Mouse (Mus musculus): ENCODE results near the gene Bcl6b. TPM values are rescaled to one million over a fixed set of nuclear protein-coding genes. Genes with fewer than 3 reads are reported as not detected.

Bcl6b gene
- 10 to 100 TPM; 47.0 to 53.6 TPM for total RNA-seq (2021)

DNA sequence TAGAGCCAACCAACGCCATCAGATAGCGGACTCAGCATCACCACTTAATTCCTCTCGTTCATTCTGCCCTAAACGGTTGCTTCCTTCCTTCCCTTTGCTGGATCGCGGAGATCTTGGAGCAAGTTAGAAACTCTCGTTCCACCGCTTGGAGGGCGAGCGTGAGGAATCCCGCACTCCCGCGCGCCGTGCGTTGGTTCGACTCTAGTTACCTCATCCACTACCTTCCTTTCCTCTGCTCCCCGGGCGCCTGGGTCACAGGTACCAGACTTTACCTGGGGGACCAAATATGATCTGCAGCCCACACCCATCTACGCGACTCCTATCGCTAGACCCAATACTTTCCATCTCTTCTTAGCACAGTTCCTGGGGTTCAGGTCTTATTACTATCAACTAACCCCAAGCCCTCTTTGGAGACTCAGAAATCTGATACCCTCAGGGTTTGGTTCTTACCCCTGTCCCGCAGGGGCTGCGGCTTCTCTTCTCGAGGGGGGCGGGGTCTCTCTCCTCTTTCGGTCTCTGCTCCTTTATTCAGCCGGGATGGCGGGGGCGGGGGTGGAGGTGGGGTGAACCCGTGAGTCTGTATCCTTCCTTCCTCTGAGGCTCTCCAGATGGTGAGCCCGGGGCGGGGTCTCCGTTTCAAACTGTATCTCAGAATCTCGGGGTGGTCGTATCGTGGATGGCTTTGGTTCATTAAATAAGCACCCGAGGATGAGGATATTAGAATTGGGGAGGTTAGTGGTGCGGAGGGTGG is at the start of gene Bcl6b:
Gene Bcl6b, minus strand, starts transcription at position 539 of the 751 bp plus-strand sequence.
- DNase-seq = peak; percentile 69

DNA sequence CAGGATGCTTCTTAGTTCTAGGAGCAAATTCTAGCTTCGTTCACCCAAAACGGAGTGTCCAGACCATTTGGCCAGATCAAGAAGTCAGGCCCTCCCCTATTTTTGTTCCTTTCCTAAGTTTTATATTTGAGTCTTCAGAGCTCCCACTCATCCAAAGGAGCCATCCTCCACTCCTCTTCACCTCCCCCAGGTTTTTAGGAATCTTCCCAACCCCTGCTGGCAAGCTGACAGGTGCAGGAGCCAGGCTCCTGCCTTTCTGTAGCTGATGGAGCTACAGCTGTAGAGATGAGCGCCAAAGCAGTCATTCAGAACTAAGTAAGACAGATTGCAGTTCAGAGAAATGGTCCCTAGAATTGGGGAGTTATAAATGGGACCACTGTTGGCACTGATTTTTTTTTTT is 49.4 kb upstream of the Bcl6b start:
- no peak for DNase-seq

- DNase-seq = no peak
Observed at GRCm38 (mm10) chr11:70271641-70272040, 42.0 kb upstream of the Bcl6b start.

DNA sequence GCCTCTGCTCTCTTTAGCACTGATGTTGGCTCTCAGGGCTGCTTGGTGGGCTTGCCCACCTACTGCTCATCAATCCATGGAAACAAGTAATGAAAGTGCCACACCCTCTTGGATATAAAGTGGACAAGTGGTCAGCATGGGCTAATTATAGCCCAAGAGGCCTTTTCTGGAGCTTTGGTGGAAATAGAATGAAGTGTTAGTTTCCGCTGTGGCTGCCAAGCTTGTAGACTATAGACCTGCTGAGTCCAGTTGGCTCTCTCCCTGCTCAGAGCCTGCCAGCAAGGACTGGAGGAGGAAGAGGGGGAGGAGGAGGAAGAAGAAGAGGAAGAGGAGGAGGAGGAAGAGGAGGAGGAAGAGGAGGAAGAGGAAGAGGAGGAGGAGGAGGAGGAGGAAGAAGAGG is 36.8 kb upstream of the Bcl6b start:
- DNase-seq = peak; percentile 69

DNA sequence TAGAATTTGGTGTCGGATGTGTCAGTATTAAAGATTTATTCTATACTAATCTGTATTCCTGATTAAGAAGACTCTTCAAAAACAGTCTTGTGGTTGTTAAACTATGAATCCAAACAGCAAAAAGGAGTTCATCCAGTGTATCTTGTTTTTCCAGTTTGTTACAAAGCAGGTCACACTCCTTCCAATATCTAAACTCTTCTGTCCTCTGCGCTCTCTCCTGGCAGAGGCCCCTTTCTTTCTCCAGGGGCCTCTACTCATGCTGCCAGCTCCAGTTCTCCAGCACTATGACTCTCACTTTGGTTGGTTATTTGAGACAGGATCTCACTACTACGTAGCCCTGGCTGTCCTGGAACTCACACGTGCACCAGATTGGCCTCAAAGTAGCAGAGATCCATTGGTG is 36.2 kb upstream of the Bcl6b start:
- no peak for DNase-seq

DNA sequence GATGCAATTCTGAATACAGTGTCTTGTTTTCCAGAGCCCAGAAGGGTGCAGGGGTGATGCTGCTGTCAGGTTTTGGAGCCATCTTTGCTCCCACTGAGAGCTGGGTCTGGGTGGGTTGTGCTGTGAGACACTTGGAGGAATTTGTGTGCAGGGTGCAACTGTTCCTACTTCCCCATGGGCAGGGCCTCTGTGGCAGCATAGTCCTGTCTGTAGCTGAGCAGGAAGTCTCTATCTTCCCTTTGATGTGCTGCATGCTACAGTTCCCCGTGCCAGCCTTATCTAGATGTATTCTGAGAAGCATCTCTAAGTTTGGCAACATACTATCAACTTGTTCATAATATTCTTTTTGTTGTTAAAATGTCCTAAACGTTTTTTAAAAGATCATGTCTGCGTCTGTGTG is 35.7 kb upstream of the Bcl6b start:
- no peak for DNase-seq

GRCm38 (mm10) chr11:70259035-70259434 is 29.4 kb upstream of the Bcl6b start:
- no peak for DNase-seq

- peak; percentile 64 for DNase-seq
Observed at GRCm38 (mm10) chr11:70254931-70255531, 25.4 kb upstream of the Bcl6b start, which contains the start of gene Alox12. Gene Alox12 (minus strand): TSS chr11:70255353.

- DNase-seq = no peak
Observed at GRCm38 (mm10) chr11:70254337-70254736, 24.7 kb upstream of the Bcl6b start.

GRCm38 (mm10) chr11:70251853-70252252 is 22.3 kb upstream of the Bcl6b start:
- DNase-seq = no peak

- no peak for DNase-seq
Observed at GRCm38 (mm10) chr11:70250150-70250549, 20.6 kb upstream of the Bcl6b start.

- peak; percentile 83 for DNase-seq
Observed at GRCm38 (mm10) chr11:70247136-70247845, 17.7 kb upstream of the Bcl6b start.

DNA sequence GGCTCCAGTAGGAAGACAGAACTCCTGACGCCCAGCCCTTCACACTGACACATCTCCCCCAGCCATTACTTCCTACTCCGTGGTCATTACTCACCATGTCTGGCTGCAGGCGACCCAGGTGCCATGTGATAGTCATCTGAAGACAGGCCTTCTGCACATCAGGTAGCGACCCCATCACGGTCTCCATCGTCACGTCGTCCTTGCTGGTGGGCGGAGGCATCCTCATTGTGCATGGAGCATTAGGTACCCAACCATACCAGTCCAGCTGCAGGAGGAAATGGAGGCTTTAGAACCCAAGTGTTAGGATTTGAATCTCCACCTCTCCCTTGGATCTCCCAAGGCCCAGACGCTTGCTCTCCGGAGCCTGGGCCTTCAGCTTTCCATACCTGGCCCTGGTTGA is 13.0 kb upstream of the Bcl6b start:
- no peak for DNase-seq

- peak; percentile 78 for DNase-seq
Observed at GRCm38 (mm10) chr11:70239541-70240279, 10.1 kb upstream of the Bcl6b start, which contains the start of the genes Gm21988 and Rnasek. Gene Gm21988 (minus strand): TSS chr11:70239830. Gene Rnasek (minus strand): TSS chr11:70239842.

GRCm38 (mm10) chr11:70238591-70239440 is 9.2 kb upstream of the Bcl6b start:
- no peak for DNase-seq

DNA sequence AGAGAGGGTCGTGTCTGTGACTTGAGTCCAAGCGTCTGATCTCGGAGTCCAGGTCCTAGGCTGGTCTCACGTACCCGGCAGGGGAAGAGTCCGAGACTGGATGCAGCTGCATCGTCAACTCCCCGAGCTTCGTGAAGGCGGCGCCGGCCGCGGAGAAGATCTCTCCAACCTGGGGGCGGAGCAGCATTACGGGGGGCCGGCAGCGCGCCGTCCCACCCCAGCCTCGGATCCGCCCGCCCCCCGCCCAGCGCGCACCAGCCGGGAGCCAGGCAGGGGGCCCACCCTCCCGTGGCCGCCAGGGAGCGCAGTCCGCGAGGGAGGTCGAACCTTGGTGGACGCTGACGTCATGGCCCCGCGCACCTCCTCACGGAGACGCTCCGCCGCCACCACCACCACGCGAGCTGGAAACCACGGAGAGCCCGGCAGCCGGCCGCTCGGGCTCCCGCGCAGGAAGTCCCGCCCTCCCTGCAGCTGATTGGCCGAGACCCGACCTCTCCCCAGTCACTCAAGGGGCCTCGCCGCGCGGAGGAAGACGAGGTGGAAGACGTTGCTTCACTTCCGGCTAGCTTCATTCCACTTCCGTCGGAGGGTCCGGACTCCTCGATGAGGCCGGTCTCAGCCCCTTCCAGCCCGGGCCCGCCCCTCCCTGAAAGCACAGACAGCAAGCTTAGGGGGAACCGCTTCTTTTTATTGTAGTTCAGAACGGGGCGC is 8.0 kb upstream of the Bcl6b start, which contains the start of gene 0610010K14Rik:
Gene 0610010K14Rik, minus strand, starts transcription at position 458 of the 711 bp plus-strand sequence.
- DNase-seq = peak; percentile 99

DNA sequence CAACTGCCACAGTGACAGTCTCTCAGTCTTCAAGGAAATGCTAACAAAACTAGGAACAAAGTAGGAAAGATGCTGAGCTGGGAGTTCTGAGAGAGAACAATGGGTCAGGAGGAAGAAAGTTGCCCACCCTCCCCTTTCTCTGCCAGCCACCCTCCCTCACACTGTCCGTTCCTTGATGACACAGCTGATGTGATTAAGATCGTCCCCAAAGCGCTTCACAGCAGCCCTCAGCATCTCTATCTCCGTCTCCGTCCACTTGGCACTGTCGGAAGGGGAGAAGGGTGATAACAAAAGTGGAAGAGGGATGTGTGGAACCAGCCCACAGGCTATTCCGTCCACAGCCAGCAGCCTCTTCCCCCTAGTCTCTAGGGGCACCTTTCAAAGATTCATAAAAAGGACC is 7.1 kb upstream of the Bcl6b start:
- no peak for DNase-seq

DNA sequence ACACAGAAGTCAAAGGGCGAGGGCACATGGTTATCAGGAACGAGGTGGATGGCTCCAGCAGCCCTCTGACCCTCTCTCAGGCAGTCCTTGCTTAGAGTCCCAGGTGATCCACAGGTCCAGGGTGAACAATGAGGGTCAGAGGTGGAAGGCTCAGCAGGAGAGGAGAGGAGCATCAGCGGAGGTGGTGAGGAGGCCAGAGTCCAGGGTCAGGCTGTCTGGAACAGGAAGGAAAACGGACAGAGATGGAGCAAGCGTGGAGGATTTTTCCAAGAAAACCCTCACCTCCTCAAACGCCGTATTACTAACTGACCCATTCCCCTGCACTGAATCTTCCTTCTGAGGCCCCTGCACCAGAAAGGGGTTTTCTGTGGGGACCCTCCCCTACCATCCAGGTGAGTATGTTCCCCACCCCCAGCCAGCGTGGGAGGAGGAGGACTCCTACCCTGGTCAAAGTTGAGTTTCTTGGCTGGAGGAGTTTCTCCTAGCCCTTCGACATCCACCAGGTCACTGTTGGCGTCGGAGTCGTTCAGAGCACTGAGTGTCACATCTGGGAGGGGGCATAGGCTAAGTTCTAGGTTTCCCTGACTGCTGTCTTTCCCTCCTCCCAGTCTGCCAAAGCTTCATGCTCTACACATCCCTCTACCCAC is 5.8 kb upstream of the Bcl6b start:
- no peak for DNase-seq

- DNase-seq = no peak
Observed at GRCm38 (mm10) chr11:70234497-70234896, 4.9 kb upstream of the Bcl6b start.

DNA sequence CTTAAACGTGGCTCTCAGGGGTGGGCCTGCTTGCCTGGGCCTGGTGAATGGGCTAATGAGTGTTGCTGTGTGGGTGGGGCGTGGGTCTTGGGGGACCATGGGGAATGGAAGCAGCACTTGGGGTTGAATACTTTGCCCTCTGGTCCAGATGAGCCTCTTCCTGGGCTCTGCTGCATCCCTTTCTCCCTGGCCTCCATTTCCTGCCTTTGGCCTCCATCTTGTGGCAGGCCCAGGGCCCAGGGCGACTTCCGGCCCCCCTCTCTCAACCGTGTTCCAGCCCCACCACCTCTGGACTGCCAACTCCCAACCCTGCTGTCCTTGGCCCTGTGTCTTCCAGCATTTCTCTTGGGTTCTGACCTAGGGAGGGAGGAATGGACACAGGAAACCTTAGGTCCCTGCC is 4.4 kb upstream of the Bcl6b start:
- DNase-seq = no peak

Measured in heart, postnatal 4 days (tissue).